Comparison of ENCODE assay signal across 8 mouse cellular contexts in the genomic region with DNA sequence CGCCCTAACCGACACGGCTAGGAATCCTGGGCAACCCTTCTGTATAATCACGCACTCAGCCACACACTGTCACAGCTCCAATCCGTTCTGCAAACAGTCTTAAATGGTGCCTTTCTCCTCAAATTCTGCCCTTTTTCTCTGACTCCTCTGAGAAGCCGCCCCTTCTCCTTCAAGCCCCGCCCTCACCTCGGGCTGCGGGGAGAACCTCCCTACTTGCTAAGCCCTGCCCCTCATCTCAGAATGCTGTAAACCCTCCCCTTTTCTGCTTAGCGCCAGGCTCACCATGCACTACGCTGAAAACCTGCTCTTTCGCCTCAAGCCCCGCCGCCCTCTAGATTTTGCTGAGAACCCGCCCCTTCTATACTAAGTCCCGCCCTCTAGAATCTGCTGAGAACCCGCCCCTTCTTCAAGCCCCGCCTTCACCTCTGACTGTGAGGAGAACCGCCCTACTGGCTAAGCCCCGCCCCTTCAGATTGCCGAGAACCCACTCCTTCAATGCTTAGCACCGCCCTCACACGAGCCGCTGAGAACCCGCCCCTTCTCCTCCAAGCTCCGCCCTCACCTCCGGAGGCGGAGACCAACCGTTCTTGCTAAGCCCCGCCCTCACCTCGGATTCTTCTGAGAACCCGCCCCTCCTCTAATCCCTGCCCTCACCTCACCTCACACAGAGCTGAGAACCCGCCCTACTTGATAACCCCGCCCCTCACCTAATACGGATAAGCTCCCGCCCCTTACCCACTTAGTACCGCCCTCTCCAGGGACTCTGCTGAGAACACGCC. TPM values are rescaled to one million over a fixed set of nuclear protein-coding genes. Genes with fewer than 3 reads are reported as not detected.
DNase-seq lines count a peak whose midpoint lies in the region; ATAC-seq and TF ChIP-seq lines count a peak whose summit lies in the region.

No protein-coding gene starts in this region.

- H3K4me1 ChIP-seq in hindbrain, embryonic 10.5 days (replicated peaks): peaks cover 16% of the 10 kb centered on the region
- H3K4me1 ChIP-seq in lung, postnatal 0 days (ENCODE audit: insufficient read depth, low read depth, low read length): peaks cover 7% of the 10 kb centered on the region; the same call in 1 of the 2 replicates

- H3K9me3 ChIP-seq in hindbrain, embryonic 10.5 days: no peaks in the 10 kb centered on the region
- H3K9me3 ChIP-seq in lung, postnatal 0 days (ENCODE audit: low read length): no peaks in the 10 kb centered on the region

- peak overlapping the region; percentile 71 for H3K4me2 ChIP-seq in lung, postnatal 0 days (replicated peaks; ENCODE audit: low read depth, low read length)

- H3K9ac ChIP-seq in lung, postnatal 0 days (replicated peaks; ENCODE audit: low read depth): peak overlapping the region; percentile 41; the same call in 1 of the 2 replicates

- TF ChIP-seq EP300 in lung, postnatal 0 days (IDR thresholded peaks at IDR 0.05): 0 out of 2 replicates have a peak, but pooled peaks have one; percentile 13

- DNase-seq in MN1 (ENCODE audit: low spot score): peak; percentile 98
- peak; percentile 100 for DNase-seq in cerebellum, adult 9-10 months
- peak; percentile 98 for DNase-seq in hindbrain, embryonic 10.5 days (ENCODE audit: low spot score)
- DNase-seq in layer of hippocampus, adult 9-11 months: peak; percentile 99
- DNase-seq in lung, postnatal 0 days (ENCODE audit: low spot score): peak; percentile 100
- peak; percentile 98 for DNase-seq in ovary, postnatal 14 days (ENCODE audit: low spot score)
- DNase-seq in thymus, postnatal 14 days: peak; percentile 91

- no peaks in the 10 kb centered on the region for H3K27me3 ChIP-seq in hindbrain, embryonic 10.5 days (ENCODE audit: insufficient read depth, poor library complexity, severe bottlenecking)
- H3K27me3 ChIP-seq in lung, postnatal 0 days (replicated peaks; ENCODE audit: insufficient read depth, low read length): no peaks in the 10 kb centered on the region

- TF ChIP-seq CTCF in lung, postnatal 0 days (IDR thresholded peaks at IDR 0.05): no peak

- peak overlapping the region; percentile 59 for H3K4me3 ChIP-seq in hindbrain, embryonic 10.5 days
- peak overlapping the region; percentile 50 for H3K4me3 ChIP-seq in lung, postnatal 0 days (ENCODE audit: low read depth, low read length)

- H3K36me3 ChIP-seq in hindbrain, embryonic 10.5 days: no peaks in the 10 kb centered on the region
- H3K36me3 ChIP-seq in lung, postnatal 0 days (ENCODE audit: insufficient read depth, low read length): no peaks in the 10 kb centered on the region

- under 1% methylated on average over 38 of the region's 38 CpGs for WGBS in hindbrain, embryonic 10.5 days
- WGBS in lung, postnatal 0 days: under 1% methylated on average over 37 of the region's 38 CpGs

- H3K27ac ChIP-seq in hindbrain, embryonic 10.5 days: peak overlapping the region; percentile 90
- peak overlapping the region; percentile 72 for H3K27ac ChIP-seq in lung, postnatal 0 days (ENCODE audit: low read length)

- ATAC-seq in frontal cortex, adult (ENCODE audit: low TSS enrichment): peak; percentile 84
- ATAC-seq in lung, postnatal 0 days: peak; percentile 94

RNA-seq across cellular contexts. Expression of a gene that starts 0.6 kb away (rescaled TPM):
- polyA plus RNA-seq in hindbrain, embryonic 10.5 days (2016; fragmentation: Nextera tagmentation; extraction: Ambion mirVana): 2.3 and 2.5 TPM in 2 replicates
- 1.6 and 2.5 TPM in 2 replicates for polyA plus RNA-seq in lung, postnatal 0 days (2015; fragmentation: Nextera tagmentation; extraction: Ambion mirVana)

RNA-seq across cellular contexts. Expression of a gene that starts 18.9 kb away (rescaled TPM):
- 3.4 and 3.5 TPM in 2 replicates for polyA plus RNA-seq in hindbrain, embryonic 10.5 days (2016; fragmentation: Nextera tagmentation; extraction: Ambion mirVana)
- 0.18 and 0.21 TPM in 2 replicates for polyA plus RNA-seq in lung, postnatal 0 days (2015; fragmentation: Nextera tagmentation; extraction: Ambion mirVana)

RNA-seq across cellular contexts. Expression of a gene that starts 20.6 kb away (rescaled TPM):
- polyA plus RNA-seq in hindbrain, embryonic 10.5 days (2016; fragmentation: Nextera tagmentation; extraction: Ambion mirVana): 12.0 and 13.0 TPM in 2 replicates
- 5.0 and 5.3 TPM in 2 replicates for polyA plus RNA-seq in lung, postnatal 0 days (2015; fragmentation: Nextera tagmentation; extraction: Ambion mirVana)

RNA-seq across cellular contexts. Expression of a gene that starts 31.4 kb away (rescaled TPM):
- 6.8 and 7.2 TPM in 2 replicates for polyA plus RNA-seq in hindbrain, embryonic 10.5 days (2016; fragmentation: Nextera tagmentation; extraction: Ambion mirVana)
- polyA plus RNA-seq in lung, postnatal 0 days (2015; fragmentation: Nextera tagmentation; extraction: Ambion mirVana): 2.8 and 4.0 TPM in 2 replicates

RNA-seq across cellular contexts. Expression of a gene that starts 36.1 kb away (rescaled TPM):
- polyA plus RNA-seq in hindbrain, embryonic 10.5 days (2016; fragmentation: Nextera tagmentation; extraction: Ambion mirVana): 0.29 and 1.2 TPM in 2 replicates
- not detected in 2 replicates for polyA plus RNA-seq in lung, postnatal 0 days (2015; fragmentation: Nextera tagmentation; extraction: Ambion mirVana)

Comparison
In these comparisons a context has a peak if more than half of its experiments do, and no peak if none do; other contexts are left out.
1. Peak in every context shown above with its lines: DNase-seq, ATAC-seq, H3K4me3 ChIP-seq and H3K27ac ChIP-seq.